Mouse (Mus musculus): ENCODE measurements at regions not wholly inside any gene's neighbourhood (a gene's known extent, or its start where the extent isn't known, plus 50 kb on each side); places are given as distances from the start of the nearest gene placed in this dataset.

DNA sequence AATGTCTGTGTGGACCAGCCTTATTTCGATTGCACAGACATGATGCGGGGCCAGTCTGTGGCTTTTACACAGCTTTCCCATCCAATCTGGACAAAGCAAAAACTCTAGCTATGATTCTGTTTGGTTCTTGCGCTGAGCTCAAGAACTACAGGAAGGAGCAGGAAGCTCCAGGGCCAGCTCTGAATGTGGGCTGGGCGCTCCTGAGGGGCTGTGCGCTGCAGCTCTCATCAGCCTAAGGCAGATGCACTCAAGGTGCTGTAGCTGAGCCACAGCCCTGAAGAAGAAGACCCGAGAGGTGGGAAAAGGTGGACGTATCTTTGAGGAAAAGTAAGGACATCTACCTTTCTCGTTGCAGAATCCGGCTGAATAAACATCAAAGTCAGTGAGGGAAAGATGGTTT is 278.2 kb upstream of the Nrsn1 start:
- H3K9ac ChIP-seq (ENCODE audit: control insufficient read depth, low read depth, low read length, poor library complexity, severe bottlenecking), result no peak overlapping the region
- H3K4me1 ChIP-seq (ENCODE audit: control insufficient read depth in 1 of 2, insufficient read depth in 2 of 2, low read length in 2 of 2), result no peaks in the 10 kb centered on the region
- H3K9me3 ChIP-seq (replicated peaks; ENCODE audit: insufficient read depth, low read length), result no peaks in the 10 kb centered on the region
- TF ChIP-seq CTCF (IDR thresholded peaks at IDR 0.05 in 2 of 3, conservative IDR thresholded peaks at IDR 0.05 in 1 of 3; ENCODE audit: control insufficient read depth in 1 of 3, insufficient read depth in 1 of 3, low read depth in 2 of 3, low read length in 3 of 3, poor library complexity in 1 of 3, severe bottlenecking in 1 of 3) (no peak), ELF1 (IDR thresholded peaks at IDR 0.05; ENCODE audit: low read depth, low read length) (no peak), JUND (IDR thresholded peaks at IDR 0.05; ENCODE audit: low read depth, low read length) (no peak), TAL1 (IDR thresholded peaks at IDR 0.05; ENCODE audit: low read length) (no peak), GABPA (IDR thresholded peaks at IDR 0.05; ENCODE audit: low read depth, low read length) (no peak), RAD21 (IDR thresholded peaks at IDR 0.05; ENCODE audit: low read depth, low read length) (no peak), SIN3A (IDR thresholded peaks at IDR 0.05; ENCODE audit: low read length) (no peak), CHD2 (IDR thresholded peaks at IDR 0.05; ENCODE audit: low read length) (no peak), MXI1 (IDR thresholded peaks at IDR 0.05; ENCODE audit: low read depth, low read length) (no peak), POLR2AphosphoS5 (IDR thresholded peaks at IDR 0.05; ENCODE audit: borderline replicate concordance, low read depth, low read length) (no peak)
- no peaks in the 10 kb centered on the region for H3K36me3 ChIP-seq (ENCODE audit: control insufficient read depth in 1 of 2, insufficient read depth in 2 of 2, low read length in 2 of 2)
- DNase-seq (ENCODE audit: low read depth, low spot score), result no peak
- H3K79me2 ChIP-seq (ENCODE audit: control insufficient read depth, insufficient read depth, low read length, poor library complexity), result no peaks in the 10 kb centered on the region
- no peak overlapping the region for H3K27ac ChIP-seq (ENCODE audit: control insufficient read depth, low read depth, low read length)
- no peak overlapping the region for H3K4me3 ChIP-seq (ENCODE audit: control insufficient read depth in 1 of 2, insufficient read depth in 1 of 2, low read depth in 2 of 2, low read length in 2 of 2)
- no peaks in the 10 kb centered on the region for H3K27me3 ChIP-seq (ENCODE audit: control insufficient read depth in 1 of 2, insufficient read depth in 2 of 2, low read length in 2 of 2)

DNA sequence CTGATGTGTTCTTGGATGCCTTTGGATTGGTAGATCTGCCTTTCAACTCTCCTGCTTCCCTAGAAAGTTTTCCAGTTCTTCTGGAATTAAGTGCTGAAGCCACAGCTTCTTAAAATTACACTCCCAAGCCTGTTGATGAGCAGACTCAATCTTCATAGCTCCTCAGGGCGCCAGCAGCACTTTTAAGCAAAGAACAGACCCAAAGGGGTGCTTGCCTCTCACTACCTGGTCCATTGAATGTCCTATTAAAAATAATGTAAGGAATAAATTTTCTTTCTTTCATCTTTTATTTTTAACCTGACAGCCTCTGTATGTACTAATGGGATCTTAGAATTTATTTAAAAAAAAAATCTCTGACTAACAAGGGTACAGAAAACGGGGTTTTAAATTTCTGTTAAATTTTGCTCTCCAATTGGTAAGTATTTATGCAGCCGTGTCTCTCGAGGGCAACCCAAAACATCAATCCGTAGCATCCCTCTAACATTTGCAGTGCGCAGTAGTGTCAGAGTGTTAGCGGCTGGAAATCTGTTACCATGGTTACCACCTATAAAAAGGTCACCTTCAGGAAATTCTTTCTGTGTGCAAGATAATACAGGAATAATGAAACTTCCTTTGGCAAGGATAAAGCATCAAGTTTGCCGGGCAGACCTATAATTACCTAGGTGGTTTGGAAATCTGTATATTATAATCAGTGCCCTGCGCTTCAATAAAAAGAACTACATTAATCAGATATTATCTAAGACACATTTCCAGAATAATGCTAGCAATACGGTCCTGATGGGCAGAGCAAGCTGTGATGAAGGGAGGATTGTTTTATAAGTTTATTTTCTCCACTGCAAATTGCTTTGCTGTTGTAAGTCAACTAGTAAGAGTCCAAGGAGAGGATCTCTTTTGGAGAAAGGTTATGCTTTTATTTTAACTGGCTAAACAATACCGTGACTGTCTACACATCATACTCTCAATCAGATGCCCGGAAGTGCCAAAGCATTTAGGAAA is 277.1 kb upstream of the Nrsn1 start:
- no peaks in the 10 kb centered on the region for H3K79me2 ChIP-seq (ENCODE audit: control insufficient read depth, insufficient read depth, low read length, poor library complexity)
- TF ChIP-seq CTCF (IDR thresholded peaks at IDR 0.05 in 2 of 3, conservative IDR thresholded peaks at IDR 0.05 in 1 of 3; ENCODE audit: control insufficient read depth in 1 of 3, insufficient read depth in 1 of 3, low read depth in 2 of 3, low read length in 3 of 3, poor library complexity in 1 of 3, severe bottlenecking in 1 of 3), result no peak
- TF ChIP-seq TBP (IDR thresholded peaks at IDR 0.05; ENCODE audit: low read depth, low read length), result no peak
- no peak for TF ChIP-seq USF2 (IDR thresholded peaks at IDR 0.05; ENCODE audit: borderline replicate concordance in 1 of 2, insufficient read depth in 1 of 2, low read depth in 1 of 2, low read length in 2 of 2)
- TF ChIP-seq JUND (IDR thresholded peaks at IDR 0.05; ENCODE audit: low read depth, low read length), result no peak
- no peak for TF ChIP-seq KAT2A (conservative IDR thresholded peaks at IDR 0.05; ENCODE audit: low read depth, low read length)
- no peak for TF ChIP-seq MXI1 (IDR thresholded peaks at IDR 0.05; ENCODE audit: low read depth, low read length)
- TF ChIP-seq ZNF384 (IDR thresholded peaks at IDR 0.05; ENCODE audit: low read depth, low read length), result no peak
- no peak for TF ChIP-seq POLR2AphosphoS5 (IDR thresholded peaks at IDR 0.05; ENCODE audit: borderline replicate concordance, low read depth, low read length)
- no peak overlapping the region for H3K9ac ChIP-seq (ENCODE audit: control insufficient read depth, low read depth, low read length, poor library complexity, severe bottlenecking)
- H3K9me3 ChIP-seq (replicated peaks; ENCODE audit: insufficient read depth, low read length), result no peaks in the 10 kb centered on the region
- H3K4me3 ChIP-seq (ENCODE audit: control insufficient read depth in 1 of 2, insufficient read depth in 1 of 2, low read depth in 2 of 2, low read length in 2 of 2), result no peak overlapping the region
- H3K27me3 ChIP-seq (ENCODE audit: control insufficient read depth in 1 of 2, insufficient read depth in 2 of 2, low read length in 2 of 2), result no peaks in the 10 kb centered on the region
- no peaks in the 10 kb centered on the region for H3K36me3 ChIP-seq (ENCODE audit: control insufficient read depth in 1 of 2, insufficient read depth in 2 of 2, low read length in 2 of 2)
- no peaks in the 10 kb centered on the region for H3K4me1 ChIP-seq (ENCODE audit: control insufficient read depth in 1 of 2, insufficient read depth in 2 of 2, low read length in 2 of 2)
- no peak for DNase-seq (ENCODE audit: low read depth, low spot score)
- H3K27ac ChIP-seq (ENCODE audit: control insufficient read depth, low read depth, low read length), result no peak overlapping the region

Measured in MEL (cell line).